Mouse (Mus musculus) urinary bladder, postnatal 10 days (tissue): Measurements from ENCODE around the gene Hibadh.

Experiments
- DNase-seq: peaks from one replicate; pipeline ENCODE4 v3.0.0; 2022; ENCODE audit warnings: low spot score

Gene Hibadh

GRCm38 (mm10) chr6:52502986-52503385 is 137.2 kb downstream of the Hibadh start:
- DNase-seq, result no peak

DNA sequence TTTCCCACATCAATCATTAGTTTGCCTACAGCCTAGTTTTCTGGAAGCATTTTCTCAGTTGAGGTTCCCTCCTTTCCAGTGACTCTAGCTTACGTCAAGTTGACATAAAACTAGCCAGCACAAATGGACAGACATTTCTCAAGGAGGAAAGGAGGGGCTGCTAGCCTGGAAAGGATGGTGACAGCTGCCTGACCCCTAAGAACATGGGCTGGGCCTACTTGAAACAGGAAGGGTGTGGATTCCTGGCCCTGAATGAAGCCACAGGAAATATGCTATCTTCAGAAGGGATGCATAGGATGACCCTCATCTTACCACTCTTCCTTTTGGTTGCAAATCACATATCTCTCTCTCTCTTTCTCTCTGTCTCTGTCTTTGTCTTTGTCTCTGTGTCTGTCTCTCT is 138.7 kb downstream of the Hibadh start:
- DNase-seq, result no peak
